Mouse (Mus musculus) adrenal gland (tissue): ENCODE data around the gene Dcbld1.
"Not testable (repeated sequence)": the region's sequence is repeated elsewhere in the genome, so short reads cannot be mapped to it uniquely, and the experiment has no call there.

Source experiments
- intact Hi-C: fragments of 180-260 bp; cut with DNase I; formaldehyde crosslinking; loops from one replicate; pipeline ENCODE4 v1.15.1; 2025

The Dcbld1 gene

DNA sequence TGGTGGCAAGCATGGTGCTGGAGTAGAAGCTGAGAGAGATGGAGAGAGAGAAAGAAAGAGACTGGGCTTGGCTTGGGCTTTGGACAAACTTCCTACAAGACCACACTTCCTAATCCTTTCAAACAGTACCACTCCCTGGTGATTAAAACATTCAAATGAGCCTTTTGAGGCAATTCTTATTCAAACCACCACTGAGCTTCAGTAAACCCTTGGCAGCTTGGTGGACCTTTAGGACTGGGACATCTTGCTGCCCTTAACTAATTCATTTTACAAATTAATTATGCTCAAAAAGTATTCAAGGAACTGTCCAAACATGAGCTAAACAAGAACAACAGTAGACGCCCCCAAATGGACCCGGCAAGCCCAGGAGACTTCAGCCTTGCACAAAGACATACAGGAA, 62.5 kb downstream of the Dcbld1 start:
- intact Hi-C loops: no loop called here

DNA sequence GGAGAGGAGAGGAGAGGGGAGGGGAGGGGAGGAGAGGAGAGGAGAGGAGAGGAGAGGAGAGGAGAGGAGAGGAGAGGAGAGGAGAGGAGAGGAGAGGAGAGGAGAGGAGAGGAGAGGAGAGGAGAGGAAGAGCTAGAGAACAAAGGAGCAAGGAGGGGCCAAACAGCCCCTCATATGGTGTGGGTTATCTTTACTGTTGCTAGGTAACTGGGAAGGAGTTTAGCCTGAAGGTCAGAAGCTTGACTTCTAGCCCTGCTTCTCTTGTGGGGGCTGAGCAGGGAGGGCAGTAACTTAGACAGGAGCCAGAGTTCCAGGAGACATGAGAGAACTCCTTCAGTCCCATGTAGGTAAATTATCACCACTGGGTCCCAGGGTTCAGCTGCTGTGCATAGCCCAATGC, 65.1 kb downstream of the Dcbld1 start:
- intact Hi-C loops: not testable (repeated sequence)

DNA sequence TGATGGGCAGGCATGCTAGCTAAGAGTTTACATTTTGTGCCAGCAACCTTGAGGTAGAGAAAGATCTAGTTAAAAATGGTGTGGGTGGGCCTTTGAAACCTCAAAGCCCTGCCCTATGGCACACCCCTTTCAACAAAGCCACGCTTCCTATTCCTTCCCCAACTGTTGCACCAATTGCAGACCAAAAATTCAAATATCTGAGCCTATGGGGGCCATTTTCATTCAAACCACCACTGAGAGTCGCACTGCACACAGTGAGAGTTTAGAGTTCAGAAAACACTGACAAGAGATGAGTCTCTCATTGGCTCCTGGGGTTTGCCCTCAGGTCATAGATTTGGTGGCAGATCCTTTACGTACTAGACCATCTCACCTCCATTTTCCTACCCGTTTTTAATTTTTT, 68.3 kb downstream of the Dcbld1 start:
- intact Hi-C loops: no loop called here

DNA sequence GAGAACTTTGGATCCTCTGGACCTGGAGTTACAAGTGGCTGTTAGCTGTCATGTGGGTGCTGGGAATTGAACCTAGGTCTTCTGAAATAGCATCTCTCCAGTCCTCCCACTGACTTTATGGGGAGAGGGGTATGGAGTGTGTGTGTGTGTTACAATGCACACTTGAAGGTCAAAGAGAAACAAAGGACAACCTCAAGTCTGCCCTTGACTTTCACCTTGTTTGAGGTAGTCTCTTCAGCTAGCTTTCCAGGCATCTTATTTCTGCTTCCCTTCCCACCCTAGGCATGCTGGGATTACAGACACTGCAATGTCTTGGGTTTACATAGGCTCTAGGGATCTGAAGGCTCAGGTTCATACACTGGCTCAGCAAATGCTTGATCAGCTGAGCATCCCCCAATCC, 68.9 kb downstream of the Dcbld1 start:
- intact Hi-C loops: no loop called here

DNA sequence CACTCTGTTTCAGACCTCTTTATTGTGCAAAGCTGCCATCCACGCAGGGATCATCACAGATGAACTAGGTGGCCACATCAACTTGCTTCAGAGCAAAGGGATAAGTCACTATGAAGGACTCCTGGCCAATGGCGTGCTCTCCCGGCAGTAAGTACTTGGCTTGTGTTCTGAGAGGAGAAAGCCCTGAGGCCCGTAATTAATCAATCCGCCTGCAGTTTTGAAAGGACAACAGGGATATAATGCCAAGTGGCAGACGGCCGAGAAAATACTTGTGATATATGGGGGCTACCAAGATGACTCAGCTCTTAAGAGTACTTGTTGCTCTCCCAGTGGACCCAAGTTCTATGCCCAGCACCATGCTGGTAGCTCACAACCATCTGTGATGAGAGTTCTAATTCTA, 71.2 kb downstream of the Dcbld1 start:
- intact Hi-C loops: no loop called here

DNA sequence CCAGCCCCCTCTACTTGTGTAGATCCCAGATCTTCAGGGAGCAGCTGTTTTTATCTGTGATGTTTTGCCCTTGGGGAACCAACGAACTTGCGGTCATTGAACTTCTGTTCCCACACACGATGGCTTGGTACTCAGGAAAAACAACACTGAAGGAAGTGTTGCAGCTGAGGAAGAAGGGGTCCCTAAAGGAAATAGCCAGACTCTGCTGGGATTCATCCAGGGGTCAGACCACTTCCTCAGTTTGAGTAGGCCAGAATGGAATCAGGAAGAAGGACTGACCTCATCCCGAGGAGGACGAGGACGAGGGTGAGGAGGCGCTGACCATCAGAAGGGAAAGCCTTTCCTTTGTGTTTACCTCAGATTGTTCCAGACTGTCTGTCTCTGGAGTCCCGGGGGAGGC, 75.8 kb downstream of the Dcbld1 start:
- intact Hi-C loops: no loop called here

DNA sequence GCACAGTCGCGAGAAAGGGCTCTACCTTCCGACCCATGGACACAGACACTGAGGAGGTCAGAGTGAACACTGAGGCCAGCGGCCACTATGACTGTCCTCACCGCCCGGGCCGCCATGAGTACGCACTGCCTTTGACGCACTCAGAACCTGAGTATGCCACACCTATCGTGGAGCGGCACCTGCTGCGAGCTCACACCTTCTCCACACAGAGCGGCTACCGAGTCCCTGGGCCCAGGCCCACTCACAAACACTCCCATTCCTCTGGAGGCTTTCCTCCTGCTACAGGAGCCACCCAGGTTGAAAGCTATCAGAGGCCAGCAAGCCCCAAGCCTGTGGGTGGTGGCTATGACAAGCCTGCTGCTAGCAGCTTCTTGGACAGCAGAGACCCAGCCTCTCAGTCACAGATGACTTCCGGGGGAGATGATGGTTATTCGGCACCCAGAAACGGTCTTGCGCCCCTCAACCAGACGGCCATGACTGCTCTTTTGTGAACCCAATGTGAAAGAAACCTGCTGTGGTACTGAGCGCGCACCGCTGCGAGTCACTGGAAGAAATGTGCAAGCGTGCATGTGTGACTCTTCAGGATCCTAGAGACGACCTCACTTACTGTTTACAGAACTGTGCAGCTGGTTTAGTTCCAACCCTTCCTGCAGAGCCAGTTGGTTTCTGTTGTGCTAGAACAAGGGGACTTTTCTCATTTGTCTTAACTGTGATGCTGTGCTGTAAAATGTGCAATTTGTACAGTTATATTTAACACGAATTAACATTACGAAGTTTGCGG, 86.3 kb downstream of the Dcbld1 start:
- intact Hi-C loops: no loop called here

DNA sequence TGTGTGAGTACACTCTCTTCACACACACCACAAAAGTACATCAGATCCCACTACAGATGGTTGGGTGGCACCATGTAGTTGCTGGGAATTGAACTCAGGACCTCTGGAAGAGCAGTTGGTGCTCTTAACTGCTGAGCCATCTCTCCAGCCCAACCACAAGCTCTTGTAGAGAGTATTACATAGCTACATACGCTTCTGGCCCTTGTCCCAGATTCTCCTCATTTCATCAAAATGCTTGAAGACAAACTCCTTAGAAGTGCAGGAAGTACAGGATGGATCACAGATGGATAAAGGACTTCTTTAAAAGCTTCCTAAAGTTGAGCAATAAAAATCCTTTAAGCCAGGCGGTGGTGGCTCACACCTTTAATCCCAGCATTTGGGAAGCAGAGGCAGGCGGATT, 88.5 kb downstream of the Dcbld1 start:
- intact Hi-C loops: no loop called here

DNA sequence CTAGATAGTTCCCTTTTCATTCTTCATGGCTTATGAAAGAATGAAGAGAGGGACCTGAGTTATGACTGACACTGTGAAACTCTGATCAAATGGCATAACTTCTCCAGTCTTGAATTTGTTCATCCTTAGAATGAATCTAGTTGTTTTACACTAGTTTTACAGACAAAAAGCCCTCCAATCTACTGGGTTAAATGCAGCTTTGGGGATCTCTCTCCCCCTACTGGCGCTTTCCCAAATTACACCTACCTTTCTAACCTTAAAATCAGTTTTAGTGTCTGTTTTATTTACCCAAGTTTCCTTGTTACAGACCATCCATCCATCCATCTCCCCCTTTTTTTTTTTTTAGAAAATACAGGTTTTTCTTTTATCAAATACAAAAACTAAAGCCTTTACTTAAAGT, 97.6 kb downstream of the Dcbld1 start:
- intact Hi-C loops: loop anchor here (2.0 to 5.0 kb wide), 4 partner anchors 49 to 114 kb away; partner anchors contain the start of gene Gopc

DNA sequence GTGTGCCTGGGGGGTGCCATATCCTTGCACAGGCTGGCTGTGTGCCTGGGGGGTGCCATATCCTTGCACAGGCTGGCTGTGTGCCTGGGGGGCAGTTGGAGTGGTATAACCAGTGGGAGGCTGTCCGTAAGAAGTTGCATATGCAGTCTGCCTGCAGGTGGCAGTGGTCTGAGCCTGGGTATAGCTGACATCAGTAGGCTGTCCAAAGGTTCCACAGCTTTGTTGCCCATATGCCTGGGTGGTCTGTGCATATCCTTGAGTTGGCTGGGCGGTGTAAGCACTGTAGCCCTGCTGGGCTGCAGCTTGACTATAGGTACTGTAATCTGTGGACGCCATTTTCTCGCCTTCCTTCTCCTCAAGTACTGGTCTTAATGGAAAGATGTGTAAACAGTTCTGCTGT, 109.9 kb downstream of the Dcbld1 start:
- intact Hi-C loops: not testable (repeated sequence)

DNA sequence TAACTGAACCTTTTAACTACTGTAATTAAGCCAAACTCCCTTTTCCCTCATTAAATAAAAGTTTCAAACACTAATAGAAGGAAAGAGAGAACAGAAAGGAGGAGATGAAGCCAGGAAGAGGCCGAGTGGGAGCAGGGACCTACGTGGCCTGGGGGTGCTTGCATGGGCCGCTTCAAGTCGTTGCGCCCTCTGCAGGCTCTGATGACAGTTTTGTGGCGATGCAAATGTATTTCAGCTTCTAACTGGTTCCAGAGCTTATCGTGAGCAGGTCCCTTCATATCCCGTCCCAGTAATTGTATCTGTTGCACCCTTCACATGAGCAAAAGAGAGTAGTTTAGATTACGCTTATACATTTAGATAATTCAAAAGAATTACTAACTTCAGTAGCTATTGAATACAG, 119.8 kb downstream of the Dcbld1 start:
- intact Hi-C loops: no loop called here

DNA sequence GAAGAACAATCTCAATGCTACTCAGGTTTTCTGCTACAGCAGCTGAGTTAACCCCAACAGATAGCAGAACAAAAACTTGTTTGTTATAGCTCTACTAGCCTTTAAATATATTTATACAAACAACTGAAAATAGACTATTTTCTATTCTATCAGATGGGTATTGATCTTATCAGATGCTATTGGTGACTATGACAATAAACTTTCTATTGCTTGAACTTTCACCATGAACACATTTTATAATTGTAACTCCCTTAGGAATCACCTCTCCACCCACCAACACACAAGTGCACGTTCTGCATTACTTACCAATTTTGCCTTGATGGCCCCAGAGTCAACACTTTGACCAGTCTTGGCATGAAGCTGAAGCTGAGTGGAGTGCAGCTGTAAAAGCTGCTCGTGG, 125.0 kb downstream of the Dcbld1 start, which contains the start of gene Gm26741:
TSS of gene Gm26741 (plus strand) at position 301 of the 400 bp plus-strand sequence.
- intact Hi-C loops: no loop called here

DNA sequence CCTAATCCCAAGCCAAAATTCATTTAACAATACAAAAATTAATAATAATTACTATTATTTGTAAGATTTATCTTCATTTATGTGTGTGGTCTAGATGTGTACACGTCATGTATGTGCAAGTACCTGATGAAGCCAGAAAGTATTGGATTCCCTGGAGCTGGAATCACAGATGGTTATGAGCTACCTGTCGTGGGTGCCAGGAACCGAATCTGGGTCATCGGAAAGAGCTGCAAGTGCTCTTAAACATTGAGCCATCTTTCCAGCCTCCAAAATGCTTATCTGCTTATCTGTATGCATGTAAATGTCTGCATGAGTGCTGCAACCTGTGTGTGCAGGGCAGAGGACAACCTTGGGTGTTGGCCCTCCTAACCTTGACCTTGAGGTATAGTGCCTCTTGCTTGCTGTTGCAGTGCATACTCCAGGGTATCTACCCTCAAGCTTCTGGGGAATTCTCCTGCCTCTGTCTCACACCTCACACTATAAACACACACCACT, 126.9 kb downstream of the Dcbld1 start:
- intact Hi-C loops: no loop called here

DNA sequence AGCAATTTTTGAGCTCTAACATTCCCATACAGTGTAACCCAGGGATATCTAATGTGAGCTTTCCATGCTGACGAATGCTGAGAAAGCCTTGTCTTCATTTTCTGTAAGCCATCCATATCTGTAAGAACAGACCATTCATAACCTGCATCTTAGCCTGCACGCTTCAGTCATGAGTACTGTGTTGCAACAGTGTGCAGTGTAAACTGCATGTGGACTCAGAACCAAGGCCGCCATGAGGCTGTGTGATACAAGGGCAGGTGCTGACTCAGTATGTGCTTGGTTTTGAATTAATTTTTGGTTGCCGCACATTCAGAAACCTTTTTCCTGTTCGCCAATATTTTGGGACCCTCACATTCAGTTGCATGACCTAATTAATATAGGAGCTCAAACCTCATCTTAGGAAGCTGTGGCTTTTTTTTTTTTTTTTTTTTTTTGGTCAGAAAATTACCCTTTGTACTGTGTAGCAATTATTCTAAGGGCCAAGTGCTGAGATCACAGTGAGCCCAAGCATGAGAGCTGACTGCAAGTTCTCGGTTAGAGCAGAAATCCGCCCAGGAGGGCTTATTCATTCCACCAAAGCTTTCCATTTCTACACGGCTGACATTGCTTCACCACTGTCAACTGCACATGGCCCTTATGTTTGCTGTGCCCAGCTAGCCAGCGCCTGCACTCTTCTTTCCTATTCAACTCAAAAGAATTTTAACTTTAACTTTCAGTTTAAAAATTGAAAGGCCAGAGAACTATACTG, 127.6 kb downstream of the Dcbld1 start:
- intact Hi-C loops: no loop called here

DNA sequence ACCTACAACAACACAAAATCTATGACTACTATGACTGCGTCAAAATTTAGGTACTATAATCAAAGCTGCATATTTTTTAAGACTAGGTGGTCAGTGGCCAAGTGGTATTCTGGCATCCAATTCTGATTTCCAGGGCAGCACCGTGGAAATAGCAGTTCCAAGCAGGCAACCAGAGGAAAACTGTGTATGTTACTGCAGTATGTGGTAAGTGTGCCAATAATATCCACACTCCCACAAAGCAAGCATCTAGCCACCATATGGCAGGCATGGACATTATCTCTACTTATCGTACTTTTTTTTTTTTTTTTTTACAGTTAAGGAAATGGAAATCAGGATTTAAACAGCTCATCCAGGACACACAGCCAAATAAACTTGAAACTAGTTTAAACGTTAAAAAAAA, 135.0 kb downstream of the Dcbld1 start:
- intact Hi-C loops: no loop called here
